Mouse (Mus musculus): ENCODE results near the gene Togaram2. TPM values are rescaled to one million over a fixed set of nuclear protein-coding genes. Genes with fewer than 3 reads are reported as not detected.

The Togaram2 gene
- polyA plus RNA-seq, 1 experiment: 1.1 TPM

- DNase-seq: no peak
- Histone ChIP-seq H3K4me3 (replicated peaks; ENCODE audit: insufficient read depth, low read depth, low read length) (no peak overlapping the region), H3K27ac (ENCODE audit: insufficient read depth, low read length) (no peak overlapping the region), H3K27me3 (ENCODE audit: control insufficient read depth, insufficient read depth, low read length) (no peaks in the 10 kb centered on the region; the same call in 1 of the 2 replicates), H3K4me1 (ENCODE audit: control insufficient read depth, insufficient read depth, low read length) (no peaks in the 10 kb centered on the region)
- 88% methylated on average over 1 of the region's 1 CpGs for WGBS
- TF ChIP-seq POLR2A (IDR thresholded peaks at IDR 0.05; ENCODE audit: borderline replicate concordance, insufficient read depth, low read length) (no peak), CTCF (IDR thresholded peaks at IDR 0.05; ENCODE audit: borderline replicate concordance, insufficient read depth, low read depth, low read length) (no peak)
Observed at GRCm38 (mm10) chr17:71664172-71664571, 8.9 kb upstream of the Togaram2 start.

- H3K4me3 ChIP-seq (replicated peaks; ENCODE audit: insufficient read depth, low read depth, low read length): no peak overlapping the region
- no peaks in the 10 kb centered on the region for H3K4me1 ChIP-seq (ENCODE audit: control insufficient read depth, insufficient read depth, low read length)
- no peak for DNase-seq
- 85% methylated on average over 4 of the region's 4 CpGs for WGBS
- TF ChIP-seq CTCF (IDR thresholded peaks at IDR 0.05; ENCODE audit: borderline replicate concordance, insufficient read depth, low read depth, low read length): no peak
- TF ChIP-seq POLR2A (IDR thresholded peaks at IDR 0.05; ENCODE audit: borderline replicate concordance, insufficient read depth, low read length): no peak
- H3K27me3 ChIP-seq (ENCODE audit: control insufficient read depth, insufficient read depth, low read length): no peaks in the 10 kb centered on the region; the same call in 1 of the 2 replicates
- no peak overlapping the region for H3K27ac ChIP-seq (ENCODE audit: insufficient read depth, low read length)
Observed at GRCm38 (mm10) chr17:71665201-71665600, 7.9 kb upstream of the Togaram2 start.

GRCm38 (mm10) chr17:71669511-71669910 is 3.5 kb upstream of the Togaram2 start:
- DNase-seq: no peak
- H3K27me3 ChIP-seq (ENCODE audit: control insufficient read depth, insufficient read depth, low read length): no peaks in the 10 kb centered on the region; the same call in 1 of the 2 replicates
- 90% methylated on average over 5 of the region's 5 CpGs for WGBS
- no peak overlapping the region for H3K27ac ChIP-seq (ENCODE audit: insufficient read depth, low read length)
- no peak overlapping the region for H3K4me3 ChIP-seq (replicated peaks; ENCODE audit: insufficient read depth, low read depth, low read length)
- no peaks in the 10 kb centered on the region for H3K4me1 ChIP-seq (ENCODE audit: control insufficient read depth, insufficient read depth, low read length)
- TF ChIP-seq CTCF (IDR thresholded peaks at IDR 0.05; ENCODE audit: borderline replicate concordance, insufficient read depth, low read depth, low read length) (no peak), POLR2A (IDR thresholded peaks at IDR 0.05; ENCODE audit: borderline replicate concordance, insufficient read depth, low read length) (no peak)

GRCm38 (mm10) chr17:71671840-71672546 is 1.1 kb upstream of the Togaram2 start:
- no peak for DNase-seq
- no peaks in the 10 kb centered on the region; the same call in 1 of the 2 replicates for H3K27me3 ChIP-seq (ENCODE audit: control insufficient read depth, insufficient read depth, low read length)
- no peak overlapping the region for H3K27ac ChIP-seq (ENCODE audit: insufficient read depth, low read length)
- peak; percentile 30; the same call in 1 of the 2 replicates for TF ChIP-seq CTCF (IDR thresholded peaks at IDR 0.05; ENCODE audit: borderline replicate concordance, insufficient read depth, low read depth, low read length)
- TF ChIP-seq POLR2A (IDR thresholded peaks at IDR 0.05; ENCODE audit: borderline replicate concordance, insufficient read depth, low read length): no peak
- WGBS: 49% methylated on average over 17 of the region's 17 CpGs
- H3K4me3 ChIP-seq (replicated peaks; ENCODE audit: insufficient read depth, low read depth, low read length): no peak overlapping the region
- peaks cover 4% of the 10 kb centered on the region for H3K4me1 ChIP-seq (ENCODE audit: control insufficient read depth, insufficient read depth, low read length)

- 33% methylated on average over 9 of the region's 9 CpGs for WGBS
- no peak for DNase-seq
Observed at GRCm38 (mm10) chr17:71673936-71674335, 875 bp downstream of the Togaram2 start.

GRCm38 (mm10) chr17:71674886-71675285 is 1.8 kb downstream of the Togaram2 start:
- no peak overlapping the region for H3K27ac ChIP-seq (ENCODE audit: insufficient read depth, low read length)
- peak in 1 of 2 experiments; percentile 21 for DNase-seq
- TF ChIP-seq CTCF (IDR thresholded peaks at IDR 0.05; ENCODE audit: borderline replicate concordance, insufficient read depth, low read depth, low read length) (no peak), POLR2A (IDR thresholded peaks at IDR 0.05; ENCODE audit: borderline replicate concordance, insufficient read depth, low read length) (no peak)
- peaks cover 4% of the 10 kb centered on the region for H3K4me1 ChIP-seq (ENCODE audit: control insufficient read depth, insufficient read depth, low read length)
- WGBS: 16% methylated on average over 18 of the region's 18 CpGs
- H3K27me3 ChIP-seq (ENCODE audit: control insufficient read depth, insufficient read depth, low read length): no peaks in the 10 kb centered on the region; the same call in 1 of the 2 replicates
- H3K4me3 ChIP-seq (replicated peaks; ENCODE audit: insufficient read depth, low read depth, low read length): no peak overlapping the region

More at GRCm38 (mm10) chr17:71673936-71674335, 875 bp downstream of the Togaram2 start:
- Histone ChIP-seq H3K4me1 (ENCODE audit: control insufficient read depth, insufficient read depth, low read length) (peaks cover 4% of the 10 kb centered on the region), H3K27ac (ENCODE audit: insufficient read depth, low read length) (no peak overlapping the region), H3K4me3 (replicated peaks; ENCODE audit: insufficient read depth, low read depth, low read length) (no peak overlapping the region), H3K27me3 (ENCODE audit: control insufficient read depth, insufficient read depth, low read length) (no peaks in the 10 kb centered on the region; the same call in 1 of the 2 replicates)
- TF ChIP-seq CTCF (IDR thresholded peaks at IDR 0.05; ENCODE audit: borderline replicate concordance, insufficient read depth, low read depth, low read length): no peak
- TF ChIP-seq POLR2A (IDR thresholded peaks at IDR 0.05; ENCODE audit: borderline replicate concordance, insufficient read depth, low read length): no peak

GRCm38 (mm10) chr17:71681666-71682065 is 8.6 kb downstream of the Togaram2 start:
- 96% methylated on average over 14 of the region's 14 CpGs for WGBS
- no peak overlapping the region for H3K27ac ChIP-seq (ENCODE audit: insufficient read depth, low read length)
- DNase-seq: no peak
- no peaks in the 10 kb centered on the region for H3K27me3 ChIP-seq (ENCODE audit: control insufficient read depth, insufficient read depth, low read length)
- no peak overlapping the region for H3K4me3 ChIP-seq (replicated peaks; ENCODE audit: insufficient read depth, low read depth, low read length)
- TF ChIP-seq CTCF (IDR thresholded peaks at IDR 0.05; ENCODE audit: borderline replicate concordance, insufficient read depth, low read depth, low read length) (no peak), POLR2A (IDR thresholded peaks at IDR 0.05; ENCODE audit: borderline replicate concordance, insufficient read depth, low read length) (no peak)
- no peaks in the 10 kb centered on the region for H3K4me1 ChIP-seq (ENCODE audit: control insufficient read depth, insufficient read depth, low read length)

GRCm38 (mm10) chr17:71682379-71682778 is 9.3 kb downstream of the Togaram2 start:
- WGBS: 97% methylated on average over 4 of the region's 4 CpGs
- Histone ChIP-seq H3K4me3 (replicated peaks; ENCODE audit: insufficient read depth, low read depth, low read length) (no peak overlapping the region), H3K27me3 (ENCODE audit: control insufficient read depth, insufficient read depth, low read length) (no peaks in the 10 kb centered on the region), H3K4me1 (ENCODE audit: control insufficient read depth, insufficient read depth, low read length) (no peaks in the 10 kb centered on the region), H3K27ac (ENCODE audit: insufficient read depth, low read length) (no peak overlapping the region)
- DNase-seq: no peak
- no peak for TF ChIP-seq POLR2A (IDR thresholded peaks at IDR 0.05; ENCODE audit: borderline replicate concordance, insufficient read depth, low read length)
- no peak for TF ChIP-seq CTCF (IDR thresholded peaks at IDR 0.05; ENCODE audit: borderline replicate concordance, insufficient read depth, low read depth, low read length)

All from cerebellum, adult 2 months (tissue).